Mouse (Mus musculus) lung, embryonic 15.5 days (tissue): ENCODE data around the gene Rapgef5. TPM values are rescaled to one million over a fixed set of nuclear protein-coding genes. Genes with fewer than 3 reads are reported as not detected.
A peak's percentile ranks its signal among the peaks of the same experiment; 100 is the strongest.

ENCODE experiments used
- ATAC-seq: fragments of 200-750 bp; cut with Nextera tagmentation; 2 replicates; pipeline ENCODE4 v1.8.0; 2017; ENCODE audit warnings: moderate number of reproducible peaks, borderline replicate concordance; ENCODE audit not compliant: low FRiP score, low TSS enrichment; ENCODE audit errors: extremely low read depth
- H3K27ac ChIP-seq: fragments of 300-500 bp; sonication (generic); 2 replicates; pipeline ENCODE4 v1.5.1; 2015; ENCODE audit warnings: moderate library complexity, mild to moderate bottlenecking, inconsistent platforms
- H3K27me3 ChIP-seq: fragments of 300-500 bp; sonication (generic); 2 replicates; pipeline ENCODE4 v1.6.1; 2015; ENCODE audit warnings: inconsistent platforms
- H3K36me3 ChIP-seq: fragments of 300-500 bp; sonication (generic); 2 replicates; pipeline ENCODE4 v1.6.1; 2015; ENCODE audit warnings: inconsistent platforms
- H3K4me1 ChIP-seq: fragments of 300-500 bp; sonication (generic); 2 replicates; pipeline ENCODE4 v1.6.1; 2015; ENCODE audit warnings: inconsistent platforms
- H3K4me2 ChIP-seq: fragments of 300-500 bp; sonication (generic); 2 replicates; pipeline ENCODE4 v1.6.1; 2015; ENCODE audit warnings: inconsistent platforms, mild to moderate bottlenecking, moderate library complexity
- H3K4me3 ChIP-seq: fragments of 300-500 bp; sonication (generic); 2 replicates; pipeline ENCODE4 v1.5.1; 2015; ENCODE audit warnings: mild to moderate bottlenecking, inconsistent platforms
- H3K9ac ChIP-seq: fragments of 300-500 bp; sonication (generic); 2 replicates; pipeline ENCODE4 v1.6.1; 2015; ENCODE audit warnings: inconsistent platforms
- H3K9me3 ChIP-seq: fragments of 300-500 bp; sonication (generic); 2 replicates; pipeline ENCODE4 v1.6.1; 2016; ENCODE audit warnings: inconsistent platforms
- WGBS: fragments of 180-500 bp; shearing (Covaris S2); methylation state at CpG from one replicate; pipeline ENCODE4 v1.1.7; 2015; 5-methylcytosine and 5-hydroxymethylcytosine counted together
- polyA plus RNA-seq: library from polyadenylated mRNA; unstranded; fragments of >200 nt; fragmentation: Nextera tagmentation; extraction: Ambion mirVana; gene quantifications from 2 replicates; pipeline ENCODE4 v1.2.1, GENCODE M21; 2015

Rapgef5 gene
- polyA plus RNA-seq, 1 experiment from 2014 or later: 25.3 TPM

- Histone ChIP-seq H3K9me3 (no peaks in the 10 kb centered on the region), H3K4me3 (no peak overlapping the region), H3K27me3 (no peaks in the 10 kb centered on the region), H3K36me3 (no peaks in the 10 kb centered on the region), H3K4me2 (no peak overlapping the region), H3K27ac (no peak overlapping the region), H3K4me1 (peaks cover 12% of the 10 kb centered on the region), H3K9ac (no peak overlapping the region)
- 61% methylated on average over 3 of the region's 3 CpGs for WGBS
- ATAC-seq: no peak
Observed at GRCm38 (mm10) chr12:117678916-117679315, 162.6 kb downstream of the Rapgef5 start.

DNA sequence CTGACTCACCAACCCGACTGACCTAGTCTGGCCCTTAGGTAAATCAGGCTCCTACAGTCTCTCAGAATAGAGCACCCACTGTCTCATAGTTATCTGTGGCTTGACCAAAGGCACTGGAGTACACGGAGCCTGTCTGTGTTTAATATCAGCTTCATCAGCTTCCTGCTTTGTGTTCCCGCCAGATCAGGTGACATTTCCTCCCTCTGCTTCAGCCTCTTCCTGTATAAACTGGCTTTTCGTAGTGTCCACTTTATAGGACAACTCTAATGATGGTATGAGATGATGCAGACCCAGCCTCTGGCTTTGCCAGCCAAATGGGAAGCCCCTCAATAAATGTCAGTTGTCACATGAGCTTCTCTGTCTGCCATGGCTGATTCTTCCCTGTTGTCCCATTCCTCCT lies 163.5 kb downstream of the Rapgef5 start:
- no peak overlapping the region for H3K27ac ChIP-seq
- ATAC-seq: no peak
- H3K4me3 ChIP-seq: no peak overlapping the region
- H3K4me2 ChIP-seq: no peak overlapping the region
- H3K36me3 ChIP-seq: no peaks in the 10 kb centered on the region
- no peaks in the 10 kb centered on the region for H3K9me3 ChIP-seq
- H3K9ac ChIP-seq: no peak overlapping the region
- 46% methylated on average over 4 of the region's 4 CpGs for WGBS
- H3K27me3 ChIP-seq: no peaks in the 10 kb centered on the region
- H3K4me1 ChIP-seq: peaks cover 12% of the 10 kb centered on the region

- Histone ChIP-seq H3K27ac (no peak overlapping the region), H3K9ac (no peak overlapping the region), H3K4me2 (no peak overlapping the region), H3K9me3 (no peaks in the 10 kb centered on the region), H3K4me3 (no peak overlapping the region), H3K36me3 (no peaks in the 10 kb centered on the region), H3K4me1 (peaks cover 12% of the 10 kb centered on the region), H3K27me3 (no peaks in the 10 kb centered on the region)
- ATAC-seq: no peak
- WGBS: 73% methylated on average over 4 of the region's 4 CpGs
Observed at GRCm38 (mm10) chr12:117681273-117681672, 165.0 kb downstream of the Rapgef5 start.

- no peak overlapping the region for H3K4me2 ChIP-seq
- H3K4me3 ChIP-seq: no peak overlapping the region
- ATAC-seq: no peak
- H3K4me1 ChIP-seq: peaks cover 14% of the 10 kb centered on the region
- H3K27ac ChIP-seq: no peak overlapping the region
- H3K9me3 ChIP-seq: no peaks in the 10 kb centered on the region
- H3K36me3 ChIP-seq: no peaks in the 10 kb centered on the region
- no peak overlapping the region for H3K9ac ChIP-seq
- H3K27me3 ChIP-seq: no peaks in the 10 kb centered on the region
- WGBS: 58% methylated on average over 2 of the region's 2 CpGs
Observed at GRCm38 (mm10) chr12:117683377-117683776, 167.1 kb downstream of the Rapgef5 start.

DNA sequence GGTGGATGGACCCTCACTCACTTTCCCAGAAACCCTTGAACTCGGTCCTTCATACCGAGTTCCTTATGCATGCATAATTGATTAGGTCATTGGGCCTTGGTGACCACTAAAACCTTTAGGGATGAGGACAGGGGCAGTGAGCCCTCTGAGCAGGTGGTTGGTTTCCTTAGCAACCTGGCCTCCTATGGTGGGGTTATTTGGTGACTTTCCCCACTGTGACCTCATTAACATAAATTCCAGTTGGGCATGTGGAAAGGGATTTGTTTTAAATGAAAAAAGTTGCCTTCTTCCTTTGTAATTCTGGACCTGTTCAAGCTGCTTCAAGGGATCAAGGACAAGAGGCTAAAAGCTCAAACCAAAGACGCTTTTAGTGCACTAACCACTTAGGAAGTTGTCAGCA lies 167.7 kb downstream of the Rapgef5 start:
- H3K27ac ChIP-seq: no peak overlapping the region

DNA sequence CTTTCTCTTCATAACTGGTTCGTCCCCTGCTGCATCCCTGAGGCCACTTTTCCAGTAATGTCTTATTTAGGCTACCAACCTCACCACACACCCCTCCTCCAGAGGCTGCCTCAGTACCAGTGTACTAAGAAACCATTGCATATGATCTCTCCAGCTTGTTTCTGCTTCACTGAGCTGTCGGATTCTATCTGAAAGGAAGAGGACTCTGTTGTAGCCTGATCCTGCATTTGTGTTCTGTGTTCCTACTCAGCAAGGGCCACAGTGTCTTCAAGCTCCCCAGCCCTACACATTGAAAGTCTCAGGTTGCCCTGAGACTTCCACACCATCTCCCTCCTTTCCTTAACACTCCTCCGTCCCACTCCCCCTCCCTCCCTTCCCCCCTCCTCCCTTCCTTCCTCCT lies 168.5 kb downstream of the Rapgef5 start:
- Histone ChIP-seq H3K4me2 (no peak overlapping the region), H3K4me3 (no peak overlapping the region), H3K27ac (no peak overlapping the region), H3K27me3 (no peaks in the 10 kb centered on the region), H3K4me1 (peaks cover 21% of the 10 kb centered on the region), H3K36me3 (no peaks in the 10 kb centered on the region), H3K9me3 (no peaks in the 10 kb centered on the region), H3K9ac (no peak overlapping the region)
- 57% methylated on average over 3 of the region's 3 CpGs for WGBS
- ATAC-seq: no peak

More for the DNA sequence above, 167.7 kb downstream of the Rapgef5 start:
- H3K4me2 ChIP-seq: no peak overlapping the region
- H3K36me3 ChIP-seq: no peaks in the 10 kb centered on the region
- ATAC-seq: no peak
- H3K4me3 ChIP-seq: no peak overlapping the region
- H3K9me3 ChIP-seq: no peaks in the 10 kb centered on the region
- H3K27me3 ChIP-seq: no peaks in the 10 kb centered on the region
- WGBS: 41% methylated on average over 3 of the region's 3 CpGs
- no peak overlapping the region for H3K9ac ChIP-seq
- H3K4me1 ChIP-seq: peaks cover 19% of the 10 kb centered on the region

- ATAC-seq: no peak
- H3K27ac ChIP-seq: no peak overlapping the region
- no peaks in the 10 kb centered on the region for H3K9me3 ChIP-seq
- H3K4me2 ChIP-seq: no peak overlapping the region
- H3K27me3 ChIP-seq: no peaks in the 10 kb centered on the region
- H3K36me3 ChIP-seq: no peaks in the 10 kb centered on the region
- no peak overlapping the region for H3K4me3 ChIP-seq
- H3K9ac ChIP-seq: no peak overlapping the region
- H3K4me1 ChIP-seq: peaks cover 16% of the 10 kb centered on the region
Observed at GRCm38 (mm10) chr12:117685336-117685735, 169.1 kb downstream of the Rapgef5 start.

- Histone ChIP-seq H3K27me3 (no peaks in the 10 kb centered on the region), H3K27ac (no peak overlapping the region), H3K4me3 (no peak overlapping the region), H3K9ac (no peak overlapping the region), H3K9me3 (no peaks in the 10 kb centered on the region), H3K4me2 (no peak overlapping the region), H3K4me1 (peaks cover 15% of the 10 kb centered on the region), H3K36me3 (no peaks in the 10 kb centered on the region)
- ATAC-seq: no peak
- WGBS: 79% methylated on average over 3 of the region's 3 CpGs
Observed at GRCm38 (mm10) chr12:117686732-117687131, 170.5 kb downstream of the Rapgef5 start.

- 0 out of 2 replicates have a peak overlapping the region, but pooled peaks have one; percentile 12 for H3K9ac ChIP-seq
- H3K4me2 ChIP-seq: peak overlapping the region; percentile 60
- ATAC-seq: peak; percentile 83
- peak overlapping the region; percentile 30 for H3K4me3 ChIP-seq
- no peaks in the 10 kb centered on the region for H3K36me3 ChIP-seq
- no peak overlapping the region for H3K27ac ChIP-seq
- H3K4me1 ChIP-seq: peaks cover 15% of the 10 kb centered on the region
- WGBS: 13% methylated on average over 32 of the region's 32 CpGs
- H3K27me3 ChIP-seq: no peaks in the 10 kb centered on the region
- no peaks in the 10 kb centered on the region for H3K9me3 ChIP-seq
Observed at GRCm38 (mm10) chr12:117688655-117689548, 172.6 kb downstream of the Rapgef5 start.

GRCm38 (mm10) chr12:117691336-117691735 lies 175.1 kb downstream of the Rapgef5 start:
- no peak overlapping the region for H3K9ac ChIP-seq
- no peaks in the 10 kb centered on the region for H3K36me3 ChIP-seq

GRCm38 (mm10) chr12:117692775-117693174 lies 176.5 kb downstream of the Rapgef5 start:
- no peaks in the 10 kb centered on the region for H3K27me3 ChIP-seq
- no peaks in the 10 kb centered on the region for H3K36me3 ChIP-seq
- no peak for ATAC-seq
- H3K9ac ChIP-seq: no peak overlapping the region
- no peak overlapping the region for H3K4me3 ChIP-seq
- no peaks in the 10 kb centered on the region for H3K9me3 ChIP-seq
- H3K4me2 ChIP-seq: no peak overlapping the region
- H3K27ac ChIP-seq: no peak overlapping the region
- H3K4me1 ChIP-seq: peaks cover 15% of the 10 kb centered on the region
- WGBS: 33% methylated on average over 1 of the region's 1 CpGs

More at GRCm38 (mm10) chr12:117691336-117691735, 175.1 kb downstream of the Rapgef5 start:
- no peak overlapping the region for H3K27ac ChIP-seq
- WGBS: 74% methylated on average over 5 of the region's 5 CpGs
- H3K27me3 ChIP-seq: no peaks in the 10 kb centered on the region
- no peak for ATAC-seq
- H3K9me3 ChIP-seq: no peaks in the 10 kb centered on the region
- peaks cover 15% of the 10 kb centered on the region for H3K4me1 ChIP-seq
- H3K4me3 ChIP-seq: no peak overlapping the region
- no peak overlapping the region for H3K4me2 ChIP-seq

GRCm38 (mm10) chr12:117699950-117700665 lies 183.8 kb downstream of the Rapgef5 start:
- ATAC-seq: peak; percentile 57; the same call in 1 of the 2 replicates
- Histone ChIP-seq H3K4me2 (no peak overlapping the region), H3K27me3 (no peaks in the 10 kb centered on the region), H3K27ac (no peak overlapping the region), H3K36me3 (no peaks in the 10 kb centered on the region), H3K9ac (no peak overlapping the region), H3K4me1 (no peaks in the 10 kb centered on the region; the same call in 1 of the 2 replicates), H3K9me3 (no peaks in the 10 kb centered on the region), H3K4me3 (no peak overlapping the region)
- 75% methylated on average over 3 of the region's 3 CpGs for WGBS
